Mouse (Mus musculus): Measurements from ENCODE around the gene Trp53i11.

The Trp53i11 gene

GRCm38 (mm10) chr2:93187323-93187996 is at the start of gene Trp53i11:
TSS of gene Trp53i11 (plus strand) at chr2:93187548.
- no peak for DNase-seq (ENCODE audit: low read depth)

GRCm38 (mm10) chr2:93139476-93139875 is 47.9 kb upstream of the Trp53i11 start:
- no peak for DNase-seq (ENCODE audit: low read depth)

- DNase-seq (ENCODE audit: low read depth) = no peak
Measured at GRCm38 (mm10) chr2:93141329-93141728, 46.0 kb upstream of the Trp53i11 start.

GRCm38 (mm10) chr2:93142616-93143015 is 44.7 kb upstream of the Trp53i11 start:
- DNase-seq (ENCODE audit: low read depth) = no peak

- DNase-seq (ENCODE audit: low read depth) = no peak
Measured at GRCm38 (mm10) chr2:93144126-93144525, 43.2 kb upstream of the Trp53i11 start.

- DNase-seq (ENCODE audit: low read depth) = no peak
Measured at GRCm38 (mm10) chr2:93150009-93150408, 37.3 kb upstream of the Trp53i11 start.

- DNase-seq (ENCODE audit: low read depth) = no peak
Measured at GRCm38 (mm10) chr2:93150673-93151450, 36.5 kb upstream of the Trp53i11 start.

GRCm38 (mm10) chr2:93152191-93152601 is 35.2 kb upstream of the Trp53i11 start:
- no peak for DNase-seq (ENCODE audit: low read depth)

GRCm38 (mm10) chr2:93152883-93153491 is 34.4 kb upstream of the Trp53i11 start:
- DNase-seq (ENCODE audit: low read depth) = no peak

- no peak for DNase-seq (ENCODE audit: low read depth)
Measured at GRCm38 (mm10) chr2:93153833-93154232, 33.5 kb upstream of the Trp53i11 start.

GRCm38 (mm10) chr2:93154486-93155032 is 32.8 kb upstream of the Trp53i11 start:
- DNase-seq (ENCODE audit: low read depth) = no peak

GRCm38 (mm10) chr2:93160467-93161035 is 26.8 kb upstream of the Trp53i11 start:
- no peak for DNase-seq (ENCODE audit: low read depth)

- DNase-seq (ENCODE audit: low read depth) = no peak
Measured at GRCm38 (mm10) chr2:93161914-93162664, 25.3 kb upstream of the Trp53i11 start.

GRCm38 (mm10) chr2:93162791-93163190 is 24.6 kb upstream of the Trp53i11 start:
- no peak for DNase-seq (ENCODE audit: low read depth)

GRCm38 (mm10) chr2:93163317-93163716 is 24.0 kb upstream of the Trp53i11 start:
- no peak for DNase-seq (ENCODE audit: low read depth)

GRCm38 (mm10) chr2:93163750-93164335 is 23.5 kb upstream of the Trp53i11 start:
- no peak for DNase-seq (ENCODE audit: low read depth)

GRCm38 (mm10) chr2:93166295-93166694 is 21.1 kb upstream of the Trp53i11 start:
- no peak for DNase-seq (ENCODE audit: low read depth)

- no peak for DNase-seq (ENCODE audit: low read depth)
Measured at GRCm38 (mm10) chr2:93166734-93167406, 20.5 kb upstream of the Trp53i11 start.

GRCm38 (mm10) chr2:93170156-93170844 is 17.0 kb upstream of the Trp53i11 start:
- DNase-seq (ENCODE audit: low read depth) = no peak

GRCm38 (mm10) chr2:93170845-93171200 is 16.5 kb upstream of the Trp53i11 start:
- DNase-seq (ENCODE audit: low read depth) = no peak

Measured in c-Kit-positive CD71-positive TER-119-negative erythroid progenitor cells, embryonic 14.5 days (primary cell).